Mouse (Mus musculus): Measurements from ENCODE around the gene Blcap. TPM values are rescaled to one million over a fixed set of nuclear protein-coding genes. Genes with fewer than 3 reads are reported as not detected.

Gene Blcap
- polyA plus RNA-seq (2017; shearing (Covaris generic)) = 14.2 TPM

GRCm38 (mm10) chr2:157571224-157571832 lies at the start of gene Blcap:
Gene Blcap, minus strand, starts transcription at chr2:157571274.

DNA sequence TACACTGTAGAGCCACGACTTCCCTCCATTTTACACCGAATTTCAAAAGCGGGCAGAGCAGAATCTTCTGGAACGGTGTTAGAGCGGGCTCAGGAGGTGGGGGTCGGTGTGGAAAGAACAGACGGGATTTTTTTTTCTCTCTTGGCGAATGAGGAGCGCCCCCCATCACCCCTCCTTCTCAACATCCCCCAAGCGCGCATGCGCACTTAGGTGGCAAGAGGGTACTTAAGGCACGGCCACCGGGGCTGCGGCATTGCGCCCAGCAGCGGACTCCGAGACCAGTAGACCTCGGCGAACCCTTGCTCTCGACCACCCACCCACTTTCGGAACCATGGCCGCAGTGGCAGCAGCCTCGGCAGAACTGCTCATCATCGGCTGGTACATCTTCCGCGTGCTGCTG lies 11.2 kb downstream of the Blcap start, which contains the start of gene Nnat:
Gene Nnat (plus strand): TSS at position 221 of the 400 bp plus-strand sequence.

Other genes starting within 250 kb of the Blcap start
- not detected for gene Ghrh, start 223.8 kb downstream of the Blcap start, polyA plus RNA-seq (2017; shearing (Covaris generic))
- 27.5 TPM for gene Manbal, start 203.7 kb downstream of the Blcap start, polyA plus RNA-seq (2017; shearing (Covaris generic))
- gene Src, start 152.8 kb downstream of the Blcap start, polyA plus RNA-seq (2017; shearing (Covaris generic)) = 0.15 TPM
- gene Nnat, start 11.2 kb downstream of the Blcap start, polyA plus RNA-seq (2017; shearing (Covaris generic)) = not detected
- gene Ctnnbl1, start 166.1 kb upstream of the Blcap start, polyA plus RNA-seq (2017; shearing (Covaris generic)) = 107 TPM

Data from naive thymus-derived CD4-positive, alpha-beta T cell, adult 5 months (primary cell).